Mouse (Mus musculus) neural tube, embryonic 11.5 days (tissue): Measurements from ENCODE around the gene Il17rb. TPM values are rescaled to one million over a fixed set of nuclear protein-coding genes. Genes with fewer than 3 reads are reported as not detected.

ENCODE experiments used
- ATAC-seq: fragments of 200-750 bp; cut with Nextera tagmentation; 2 replicates; pipeline ENCODE4 v1.8.0; 2017; ENCODE audit warnings: moderate number of reproducible peaks, mild to moderate bottlenecking, moderate TSS enrichment, moderate library complexity; ENCODE audit not compliant: insufficient read depth, low FRiP score, low TSS enrichment
- DNase-seq: peaks from one replicate; pipeline ENCODE4 v3.0.0-alpha.2; 2015; ENCODE audit warnings: low spot score
- H3K27ac ChIP-seq: fragments of 300-500 bp; sonication (generic); 2 replicates; pipeline ENCODE4 v1.5.1; 2014; ENCODE audit warnings: low read depth, mild to moderate bottlenecking, low read length
- H3K27me3 ChIP-seq: fragments of 300-500 bp; sonication (generic); 2 replicates; pipeline ENCODE4 v1.6.1; 2014; ENCODE audit warnings: mild to moderate bottlenecking, low read length, mixed read lengths; ENCODE audit not compliant: control insufficient read depth, insufficient read depth
- H3K36me3 ChIP-seq: fragments of 300-500 bp; sonication (generic); 2 replicates; pipeline ENCODE4 v1.6.1; 2014; ENCODE audit warnings: mild to moderate bottlenecking, low read length, moderate library complexity, mixed read lengths; ENCODE audit not compliant: control insufficient read depth, insufficient read depth
- H3K4me1 ChIP-seq: fragments of 300-500 bp; sonication (generic); 2 replicates; pipeline ENCODE4 v1.6.1; 2014; ENCODE audit warnings: low read length, mixed read lengths; ENCODE audit not compliant: control insufficient read depth, insufficient read depth
- H3K4me2 ChIP-seq: fragments of 300-500 bp; sonication (generic); 2 replicates; pipeline ENCODE4 v1.6.1; 2014; ENCODE audit warnings: low read depth, mild to moderate bottlenecking, moderate library complexity
- H3K4me3 ChIP-seq: fragments of 300-500 bp; sonication (generic); 2 replicates; pipeline ENCODE4 v1.5.1; 2014; ENCODE audit warnings: low read depth, low read length
- H3K9ac ChIP-seq: fragments of 300-500 bp; sonication (generic); 2 replicates; pipeline ENCODE4 v1.6.1; 2014; ENCODE audit warnings: mild to moderate bottlenecking, low read length
- H3K9me3 ChIP-seq: fragments of 300-500 bp; sonication (generic); 2 replicates; pipeline ENCODE4 v1.6.1; 2016; ENCODE audit warnings: low read length; ENCODE audit not compliant: control insufficient read depth
- WGBS: fragments of 180-500 bp; shearing (Covaris S2); extraction: QIAGEN DNeasy Blood & Tissue Kit; methylation state at CpG from one replicate; pipeline ENCODE4 v1.1.7; 2014; 5-methylcytosine and 5-hydroxymethylcytosine counted together
- microRNA-seq: library from miRNA; unstranded; fragments of <30 nt; microRNA quantifications from one replicate; pipeline ENCODE4, GENCODE M21; 2016
- polyA plus RNA-seq: library from polyadenylated mRNA; unstranded; fragments of >200 nt; fragmentation: Nextera tagmentation; extraction: Ambion mirVana; gene quantifications from 2 replicates; pipeline ENCODE4 v1.2.1, GENCODE M21; 2014

Gene Il17rb
- polyA plus RNA-seq, 1 experiment from 2014 or later: 0.85 TPM

GRCm38 (mm10) chr14:29967611-29968010, 41.1 kb downstream of the Il17rb start:
- Histone ChIP-seq H3K36me3 (peaks cover 3% of the 10 kb centered on the region), H3K27ac (no peak overlapping the region), H3K4me3 (peak overlapping the region; percentile 87), H3K4me2 (peak overlapping the region; percentile 58), H3K4me1 (peaks cover 11% of the 10 kb centered on the region), H3K9ac (peak overlapping the region; percentile 51), H3K9me3 (no peaks in the 10 kb centered on the region), H3K27me3 (no peaks in the 10 kb centered on the region)
- no peak for DNase-seq
- peak; percentile 18 for ATAC-seq
- 68% methylated on average over 7 of the region's 7 CpGs for WGBS

GRCm38 (mm10) chr14:29957393-29957792, 51.3 kb downstream of the Il17rb start:
- Histone ChIP-seq H3K4me2 (no peak overlapping the region), H3K4me3 (no peak overlapping the region), H3K4me1 (no peaks in the 10 kb centered on the region), H3K36me3 (no peaks in the 10 kb centered on the region), H3K9ac (no peak overlapping the region), H3K27me3 (no peaks in the 10 kb centered on the region), H3K9me3 (no peaks in the 10 kb centered on the region), H3K27ac (no peak overlapping the region)
- ATAC-seq (no peak), DNase-seq (no peak)

- Histone ChIP-seq H3K9me3 (no peaks in the 10 kb centered on the region), H3K4me2 (no peak overlapping the region), H3K9ac (no peak overlapping the region), H3K27ac (no peak overlapping the region), H3K4me3 (no peak overlapping the region), H3K4me1 (no peaks in the 10 kb centered on the region), H3K27me3 (no peaks in the 10 kb centered on the region), H3K36me3 (no peaks in the 10 kb centered on the region)
- ATAC-seq: no peak
- DNase-seq: no peak
- 91% methylated on average over 4 of the region's 4 CpGs for WGBS
Observed at GRCm38 (mm10) chr14:29950805-29951204, 57.9 kb downstream of the Il17rb start.

- DNase-seq: no peak
Observed at GRCm38 (mm10) chr14:29946761-29947309, 61.9 kb downstream of the Il17rb start.

More at GRCm38 (mm10) chr14:29946761-29947309, 61.9 kb downstream of the Il17rb start:
- Histone ChIP-seq H3K36me3 (no peaks in the 10 kb centered on the region), H3K4me2 (no peak overlapping the region), H3K27ac (no peak overlapping the region), H3K27me3 (no peaks in the 10 kb centered on the region), H3K9ac (no peak overlapping the region), H3K4me1 (no peaks in the 10 kb centered on the region), H3K4me3 (no peak overlapping the region), H3K9me3 (no peaks in the 10 kb centered on the region)
- no peak for ATAC-seq
- 82% methylated on average over 5 of the region's 5 CpGs for WGBS

Small RNA genes within 50 kb of the gene (microRNA-seq; reads per million reads assigned to microRNA genes)
- gene Mir6947: 1.3 reads per million

Other genes starting within 250 kb of the Il17rb start
- 290 and 295 TPM in 2 replicates for gene Selenok, start 40.6 kb downstream of the Il17rb start, polyA plus RNA-seq
- gene Actr8, start 30.6 kb downstream of the Il17rb start, polyA plus RNA-seq: 81.3 and 82.8 TPM in 2 replicates
- gene Chdh, start 127 bp upstream of the Il17rb start, polyA plus RNA-seq: not detected in 2 replicates